Mouse (Mus musculus) E14TG2a.4 (cell line): ENCODE measurements around the gene Tmem184a.

ENCODE experiments used
- H3K27me3 ChIP-seq: 2 replicates; pipeline ENCODE4 v1.6.1; 2014; ENCODE audit warnings: low read length, control low read depth; ENCODE audit not compliant: insufficient read depth
- H3K36me3 ChIP-seq: 2 replicates; pipeline ENCODE4 v1.6.1; 2014; ENCODE audit warnings: low read length, control low read depth; ENCODE audit not compliant: insufficient read depth
- H3K4me1 ChIP-seq: replicated peaks from 2 replicates; pipeline ENCODE4 v1.6.1; 2014; ENCODE audit warnings: low read depth, low read length, control low read depth
- H3K4me3 ChIP-seq: replicated peaks from 2 replicates; pipeline ENCODE4 v1.5.1; 2014; ENCODE audit warnings: mild to moderate bottlenecking, low read length
- H3K9me3 ChIP-seq: 2 replicates; pipeline ENCODE4 v1.6.1; 2014; ENCODE audit warnings: low read length, control low read depth
- CTCF ChIP-seq: conservative IDR thresholded peaks from 2 replicates; pipeline ENCODE4 v1.5.1; 2014; ENCODE audit warnings: low read length
- NANOG ChIP-seq: IDR thresholded peaks from 2 replicates; pipeline ENCODE4 v1.6.1; 2014; ENCODE audit warnings: borderline replicate concordance, low read length, mixed read lengths
- POU5F1 ChIP-seq: IDR thresholded peaks from 2 replicates; pipeline ENCODE4 v1.6.1; 2014; ENCODE audit warnings: low read length, borderline replicate concordance

Gene Tmem184a

GRCm38 (mm10) chr5:139764296-139764695 is 55.4 kb downstream of the Tmem184a start:
- Histone ChIP-seq H3K4me1 (peaks cover 17% of the 10 kb centered on the region), H3K27me3 (no peaks in the 10 kb centered on the region), H3K4me3 (no peak overlapping the region), H3K36me3 (peaks cover 99% of the 10 kb centered on the region), H3K9me3 (no peaks in the 10 kb centered on the region)
- TF ChIP-seq CTCF (peak; percentile 81), NANOG (no peak)

GRCm38 (mm10) chr5:139758096-139758495 is 61.6 kb downstream of the Tmem184a start:
- Histone ChIP-seq H3K36me3 (peaks cover 97% of the 10 kb centered on the region), H3K9me3 (no peaks in the 10 kb centered on the region), H3K4me3 (peak overlapping the region; percentile 57), H3K27me3 (no peaks in the 10 kb centered on the region), H3K4me1 (peaks cover 46% of the 10 kb centered on the region)
- TF ChIP-seq CTCF: no peak
- no peak for TF ChIP-seq NANOG
- TF ChIP-seq POU5F1: no peak

- no peaks in the 10 kb centered on the region for H3K27me3 ChIP-seq
- H3K4me3 ChIP-seq: no peak overlapping the region
- no peaks in the 10 kb centered on the region for H3K9me3 ChIP-seq
- peaks cover 97% of the 10 kb centered on the region for H3K36me3 ChIP-seq
- TF ChIP-seq CTCF (no peak), POU5F1 (no peak), NANOG (no peak)
- H3K4me1 ChIP-seq: peaks cover 35% of the 10 kb centered on the region
These were observed 63.1 kb downstream of the Tmem184a start for GRCm38 (mm10) chr5:139756586-139756985.

GRCm38 (mm10) chr5:139756135-139756534 is 63.6 kb downstream of the Tmem184a start:
- Histone ChIP-seq H3K9me3 (no peaks in the 10 kb centered on the region), H3K4me1 (peaks cover 35% of the 10 kb centered on the region), H3K36me3 (peaks cover 98% of the 10 kb centered on the region), H3K4me3 (no peak overlapping the region), H3K27me3 (no peaks in the 10 kb centered on the region)
- TF ChIP-seq CTCF (no peak), POU5F1 (no peak), NANOG (no peak)

GRCm38 (mm10) chr5:139754753-139755152 is 65.0 kb downstream of the Tmem184a start:
- Histone ChIP-seq H3K4me3 (peak overlapping the region; percentile 46; the same call in 1 of the 2 replicates), H3K4me1 (peaks cover 36% of the 10 kb centered on the region), H3K36me3 (peaks cover 98% of the 10 kb centered on the region), H3K27me3 (no peaks in the 10 kb centered on the region), H3K9me3 (no peaks in the 10 kb centered on the region)
- peak; percentile 82 for TF ChIP-seq CTCF
- TF ChIP-seq POU5F1: no peak
